Mouse (Mus musculus) T-helper 17 cell (primary cell): ENCODE data around the gene Lce1m.

Source experiments
- in situ Hi-C, 2 experiments: fragments of 300-600 bp; cut with MboI, MseI; formaldehyde crosslinking; loops; 1 replicate in 1 of 2; 2 replicates in 1 of 2; pipeline ENCODE4 v1.15.1; 2025; ENCODE audit warnings: high pct_unique_total_duplicates in 2 of 2

Gene Lce1m

GRCm38 (mm10) chr3:93018960-93019359 lies at the start of gene Lce1m:
Gene Lce1m (minus strand): TSS chr3:93019060.
- in situ Hi-C loops, result no loop called here

GRCm38 (mm10) chr3:93068523-93068922 lies 49.7 kb upstream of the Lce1m start, which contains the start of gene Gm4858:
Gene Gm4858 (plus strand): TSS chr3:93068823.
- in situ Hi-C loops, result loop anchor here in 1 of 2 experiments (10.0 kb wide), 1 partner anchor 684 kb away; the partner anchor contains the start of gene Sprr2h

GRCm38 (mm10) chr3:93052826-93053474 lies 34.1 kb upstream of the Lce1m start:
- in situ Hi-C loops, result no loop called here

GRCm38 (mm10) chr3:93050182-93050581 lies 31.3 kb upstream of the Lce1m start:
- in situ Hi-C loops, result no loop called here

- in situ Hi-C loops, result loop anchor here in 1 of 2 experiments (5.0 kb wide), 1 partner anchor 879 kb away; no protein-coding TSS in a partner anchor
These were observed 12.6 kb upstream of the Lce1m start for GRCm38 (mm10) chr3:93031450-93031849.

GRCm38 (mm10) chr3:93025486-93025885 lies 6.6 kb upstream of the Lce1m start:
- in situ Hi-C loops, result no loop called here

- in situ Hi-C loops, result no loop called here
These were observed 4.7 kb upstream of the Lce1m start for GRCm38 (mm10) chr3:93023411-93024184.

GRCm38 (mm10) chr3:93021171-93021570 lies 2.3 kb upstream of the Lce1m start:
- in situ Hi-C loops, result no loop called here

- in situ Hi-C loops, result no loop called here
These were observed 3.3 kb downstream of the Lce1m start, which contains the start of gene Crct1 for GRCm38 (mm10) chr3:93015460-93016104. Gene Crct1 (minus strand): TSS chr3:93015687.

- in situ Hi-C loops, result no loop called here
These were observed 4.0 kb downstream of the Lce1m start for GRCm38 (mm10) chr3:93014871-93015270.

GRCm38 (mm10) chr3:93014378-93014801 lies 4.5 kb downstream of the Lce1m start:
- in situ Hi-C loops, result no loop called here

GRCm38 (mm10) chr3:93002843-93003242 lies 16.0 kb downstream of the Lce1m start:
- in situ Hi-C loops, result no loop called here

GRCm38 (mm10) chr3:93000621-93001020 lies 18.2 kb downstream of the Lce1m start:
- in situ Hi-C loops, result no loop called here

GRCm38 (mm10) chr3:92998691-92999090 lies 20.2 kb downstream of the Lce1m start:
- in situ Hi-C loops, result no loop called here

GRCm38 (mm10) chr3:92991926-92992325 lies 26.9 kb downstream of the Lce1m start, which contains the start of gene Lce3f:
Gene Lce3f (plus strand): TSS chr3:92992226.
- in situ Hi-C loops, result no loop called here

- in situ Hi-C loops, result no loop called here
These were observed 40.4 kb downstream of the Lce1m start for GRCm38 (mm10) chr3:92978484-92978883.
